Mouse (Mus musculus): ENCODE measurements at regions not wholly inside any gene's neighbourhood (a gene's known extent, or its start where the extent isn't known, plus 50 kb on each side); places are given as distances from the start of the nearest gene placed in this dataset.

- TF ChIP-seq CTCF (IDR thresholded peaks at IDR 0.05 in 2 of 3, conservative IDR thresholded peaks at IDR 0.05 in 1 of 3; ENCODE audit: control insufficient read depth in 1 of 3, insufficient read depth in 1 of 3, low read depth in 2 of 3, low read length in 3 of 3, poor library complexity in 1 of 3, severe bottlenecking in 1 of 3) (no peak), POLR2A (IDR thresholded peaks at IDR 0.05; ENCODE audit: control insufficient read depth in 1 of 2, insufficient read depth in 1 of 2, low read depth in 1 of 2, low read length in 2 of 2, poor library complexity in 1 of 2) (no peak)
Observed at GRCm38 (mm10) chr6:110133587-110133986, 511.8 kb upstream of the Grm7 start.
